Mouse (Mus musculus) heart, embryonic 13.5 days (tissue): ENCODE measurements around the gene Stxbp3. TPM values are rescaled to one million over a fixed set of nuclear protein-coding genes. Genes with fewer than 3 reads are reported as not detected.
A peak's percentile ranks its signal among the peaks of the same experiment; 100 is the strongest.
"Not testable (repeated sequence)": the region's sequence is repeated elsewhere in the genome, so short reads cannot be mapped to it uniquely, and the experiment has no call there.

Experiments
- ATAC-seq: fragments of 200-750 bp; cut with Nextera tagmentation; 2 replicates; pipeline ENCODE4 v1.8.0; 2017; ENCODE audit warnings: moderate TSS enrichment; ENCODE audit not compliant: insufficient number of reproducible peaks, low FRiP score, low TSS enrichment; ENCODE audit errors: extremely low read depth
- H3K27ac ChIP-seq: fragments of 300-500 bp; sonication (generic); replicated peaks from 2 replicates; pipeline ENCODE4 v1.5.1; 2015; ENCODE audit warnings: moderate library complexity, mild to moderate bottlenecking, inconsistent platforms
- H3K27me3 ChIP-seq: fragments of 300-500 bp; sonication (generic); replicated peaks from 2 replicates; pipeline ENCODE4 v1.6.1; 2015; ENCODE audit warnings: mild to moderate bottlenecking, inconsistent platforms
- H3K36me3 ChIP-seq: fragments of 300-500 bp; sonication (generic); 2 replicates; pipeline ENCODE4 v1.6.1; 2015; ENCODE audit warnings: mild to moderate bottlenecking, inconsistent platforms
- H3K4me1 ChIP-seq: fragments of 300-500 bp; sonication (generic); 2 replicates; pipeline ENCODE4 v1.6.1; 2015; ENCODE audit warnings: inconsistent platforms
- H3K4me2 ChIP-seq: fragments of 300-500 bp; sonication (generic); 2 replicates; pipeline ENCODE4 v1.6.1; 2015; ENCODE audit warnings: inconsistent platforms, mild to moderate bottlenecking, moderate library complexity
- H3K4me3 ChIP-seq: fragments of 300-500 bp; sonication (generic); 2 replicates; pipeline ENCODE4 v1.5.1; 2015; ENCODE audit warnings: moderate library complexity, mild to moderate bottlenecking, inconsistent platforms
- H3K9ac ChIP-seq: fragments of 300-500 bp; sonication (generic); 2 replicates; pipeline ENCODE4 v1.6.1; 2015; ENCODE audit warnings: inconsistent platforms, mild to moderate bottlenecking, moderate library complexity
- H3K9me3 ChIP-seq: fragments of 300-500 bp; sonication (generic); 2 replicates; pipeline ENCODE4 v1.6.1; 2016; ENCODE audit warnings: inconsistent platforms
- WGBS: fragments of 180-500 bp; shearing (Covaris S2); methylation state at CpG from one replicate; pipeline ENCODE4 v1.1.7; 2015; ENCODE audit warnings: mixed read lengths; 5-methylcytosine and 5-hydroxymethylcytosine counted together
- polyA plus RNA-seq: library from polyadenylated mRNA; unstranded; fragments of >200 nt; fragmentation: Nextera tagmentation; extraction: Ambion mirVana; gene quantifications from 2 replicates; pipeline ENCODE4 v1.2.1, GENCODE M21; 2015

The Stxbp3 gene
- polyA plus RNA-seq: 24.2 and 26.3 TPM in 2 replicates

DNA sequence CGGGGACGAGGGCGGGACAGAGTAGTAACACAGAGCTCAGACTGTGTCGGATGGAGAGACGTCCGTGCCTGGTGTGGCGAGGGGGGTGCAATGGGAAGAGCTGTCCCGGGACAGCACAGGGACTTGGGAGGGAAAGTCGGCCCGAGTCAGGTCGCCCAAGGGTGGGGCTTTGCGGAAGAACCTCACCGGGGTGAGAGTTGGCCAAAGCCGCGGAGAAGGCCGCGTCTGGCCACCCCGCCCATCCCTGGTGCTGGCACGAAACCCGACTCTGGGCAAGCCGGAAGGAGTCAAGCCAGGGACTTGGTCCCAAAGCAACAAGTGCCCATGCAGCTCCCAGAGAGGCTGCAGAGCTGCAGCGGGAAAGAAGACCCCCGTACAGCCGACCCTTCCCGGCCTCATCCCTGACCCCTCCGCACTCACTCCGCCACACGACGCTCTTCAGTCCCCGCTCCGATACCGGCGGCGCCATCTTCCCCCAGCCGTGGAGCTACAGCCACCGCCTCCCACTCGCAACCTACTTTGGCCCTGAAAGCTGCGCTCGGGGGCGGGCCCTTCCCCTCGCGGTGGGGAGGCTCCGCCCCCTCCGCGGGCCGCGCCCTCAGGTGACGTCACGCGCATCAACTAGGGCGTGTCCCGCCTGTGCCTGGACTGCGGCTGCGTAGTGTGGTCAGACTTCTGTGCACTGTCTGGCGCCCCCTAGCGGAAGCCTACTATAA is at the start of gene Stxbp3:
TSS of gene Stxbp3 (minus strand) at position 527 of the 716 bp plus-strand sequence.
- under 1% methylated on average over 56 of the region's 56 CpGs for WGBS
- peak within 1 kb of the TSS; percentile 89 for H3K4me3 ChIP-seq
- ATAC-seq: peak; percentile 99
- H3K9ac ChIP-seq: peak within 1 kb of the TSS; percentile 92
- no peaks in the 10 kb centered on the region for H3K9me3 ChIP-seq
- peak within 1 kb of the TSS; percentile 95 for H3K27ac ChIP-seq
- peak within 1 kb of the TSS; percentile 77 for H3K4me2 ChIP-seq
- H3K27me3 ChIP-seq: no peaks in the 10 kb centered on the region
- H3K4me1 ChIP-seq: peaks cover 27% of the 10 kb centered on the region
- peaks cover 12% of the 10 kb centered on the region for H3K36me3 ChIP-seq

DNA sequence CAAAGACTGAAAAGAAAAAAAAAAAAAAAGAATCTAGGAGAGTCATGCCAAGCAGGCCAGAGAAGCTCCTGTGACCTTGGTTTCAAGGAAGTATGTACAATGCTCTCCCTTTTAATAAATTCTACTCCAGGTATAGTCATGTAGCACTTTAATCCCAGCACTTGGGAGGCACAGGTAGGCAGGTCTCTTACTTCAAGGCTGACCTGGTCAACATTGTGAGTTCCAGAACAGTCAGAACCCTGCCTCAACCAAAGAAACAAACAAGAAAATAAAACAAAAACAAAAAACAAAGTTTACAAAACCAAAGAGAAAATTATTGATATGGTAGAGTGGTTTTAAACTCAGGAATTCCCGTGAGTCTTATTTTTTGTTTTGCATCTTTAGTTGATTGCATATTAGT is 49.6 kb upstream of the Stxbp3 start, which contains the start of gene Fndc7:
TSS of gene Fndc7 (minus strand) at position 101 of the 400 bp plus-strand sequence.
- no peak for ATAC-seq
- H3K27ac ChIP-seq: no peak within 1 kb of the TSS
- no peak within 1 kb of the TSS for H3K4me2 ChIP-seq
- H3K4me1 ChIP-seq: peaks cover 24% of the 10 kb centered on the region
- H3K27me3 ChIP-seq: no peaks in the 10 kb centered on the region
- H3K36me3 ChIP-seq: no peaks in the 10 kb centered on the region
- no peak within 1 kb of the TSS for H3K9ac ChIP-seq
- H3K4me3 ChIP-seq: no peak within 1 kb of the TSS
- H3K9me3 ChIP-seq: no peaks in the 10 kb centered on the region
- 95% methylated on average over 1 of the region's 1 CpGs for WGBS

DNA sequence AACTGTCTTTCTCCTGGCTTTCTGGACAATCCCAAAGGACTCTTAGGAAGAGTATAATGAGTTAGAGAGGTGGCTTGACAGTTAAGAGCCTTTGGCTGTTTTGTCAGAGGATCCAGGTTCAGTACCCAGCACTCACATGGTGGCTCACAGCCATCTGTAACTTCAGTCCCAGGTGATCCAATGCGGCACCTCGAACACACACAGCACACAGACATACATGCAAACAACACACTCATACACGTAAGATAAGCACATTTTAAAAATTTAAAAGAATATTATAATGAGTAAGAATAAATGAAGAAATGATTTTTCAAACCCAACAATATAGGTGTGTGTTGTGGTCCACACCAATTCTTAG is 47.3 kb upstream of the Stxbp3 start:
- no peaks in the 10 kb centered on the region for H3K9me3 ChIP-seq
- H3K27ac ChIP-seq: no peak overlapping the region
- 85% methylated on average over 3 of the region's 3 CpGs for WGBS
- ATAC-seq: no peak
- H3K9ac ChIP-seq: no peak overlapping the region
- H3K4me3 ChIP-seq: no peak overlapping the region
- no peaks in the 10 kb centered on the region for H3K36me3 ChIP-seq
- no peak overlapping the region for H3K4me2 ChIP-seq
- H3K4me1 ChIP-seq: peaks cover 36% of the 10 kb centered on the region
- H3K27me3 ChIP-seq: no peaks in the 10 kb centered on the region

DNA sequence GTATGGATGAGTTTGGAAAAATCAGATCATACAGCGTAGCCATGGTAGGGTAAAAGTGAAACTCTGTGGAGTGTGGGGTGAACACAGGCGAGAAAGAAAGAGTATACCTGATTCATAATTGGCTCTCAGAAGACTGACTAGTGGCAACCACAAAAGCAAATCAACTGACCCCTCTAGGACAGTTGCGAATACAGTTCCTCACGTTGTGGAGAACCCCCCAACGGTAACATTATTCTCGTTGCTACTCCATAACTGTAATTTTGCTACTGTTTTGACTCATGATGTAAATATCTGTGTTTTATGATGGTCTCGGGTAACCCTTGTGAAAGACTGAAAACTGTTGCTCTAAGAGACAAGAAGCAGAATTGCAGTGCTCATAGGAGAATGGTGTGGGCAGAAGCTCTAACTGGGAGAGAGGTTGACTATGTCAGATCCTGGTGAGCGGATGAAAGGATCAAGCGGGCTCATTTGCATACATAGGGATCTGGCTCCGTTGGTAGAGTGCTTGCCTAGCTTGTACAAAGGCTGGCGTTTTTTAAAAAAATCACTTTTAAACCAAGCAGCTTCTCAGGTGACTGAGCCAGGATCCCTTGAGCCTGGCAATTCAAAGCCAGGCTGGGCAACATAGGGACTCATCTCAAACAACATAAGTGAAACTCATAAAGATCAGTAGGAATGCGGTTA is 46.8 kb upstream of the Stxbp3 start:
- no peaks in the 10 kb centered on the region for H3K9me3 ChIP-seq
- 65% methylated on average over 12 of the region's 12 CpGs for WGBS
- H3K4me3 ChIP-seq: no peak overlapping the region
- H3K27ac ChIP-seq: peak overlapping the region; percentile 77
- no peak overlapping the region for H3K9ac ChIP-seq
- H3K4me2 ChIP-seq: no peak overlapping the region
- H3K27me3 ChIP-seq: no peaks in the 10 kb centered on the region
- peaks cover 38% of the 10 kb centered on the region for H3K4me1 ChIP-seq
- ATAC-seq: no peak
- H3K36me3 ChIP-seq: no peaks in the 10 kb centered on the region

DNA sequence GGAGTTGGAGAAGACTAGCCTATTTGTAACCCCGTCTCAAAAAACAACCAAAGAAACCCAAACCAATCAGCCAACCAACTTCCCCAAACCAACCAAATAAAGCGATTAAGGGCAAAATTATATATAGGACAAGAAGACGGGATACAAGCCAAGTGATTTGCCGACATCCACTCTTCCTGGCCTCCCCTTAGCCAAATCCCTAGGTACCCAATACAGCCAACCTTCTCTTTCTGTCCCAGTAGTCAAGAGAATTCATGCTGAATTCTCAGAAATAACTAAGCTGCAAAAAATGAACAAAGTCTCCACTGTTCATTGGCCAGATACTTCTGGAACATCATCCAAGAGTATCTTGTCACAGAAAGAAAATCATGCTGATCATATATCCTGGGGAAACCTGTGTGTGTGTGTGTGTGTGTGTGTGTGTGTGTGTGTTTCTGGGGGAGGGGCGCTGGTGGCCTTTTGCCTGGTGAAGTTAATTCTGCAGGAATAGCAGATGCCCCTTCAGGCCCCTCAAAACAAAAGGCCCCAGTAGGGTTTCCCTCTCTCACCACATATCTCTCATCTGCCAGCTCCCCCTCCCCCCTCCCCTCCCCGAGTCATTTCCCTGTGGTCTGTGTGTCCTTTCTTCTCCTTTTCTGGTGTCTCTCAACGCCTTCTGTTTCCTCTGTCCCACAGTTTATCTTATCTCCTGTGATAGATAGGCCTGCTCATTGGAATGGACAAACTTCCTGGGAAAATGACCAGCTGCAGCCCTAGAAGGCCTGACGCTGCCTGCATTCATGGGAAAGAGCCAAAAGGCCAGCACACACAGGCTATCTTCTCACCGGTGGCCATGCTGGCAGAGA is 45.6 kb upstream of the Stxbp3 start:
- H3K4me2 ChIP-seq: peak overlapping the region; percentile 31
- WGBS: 28% methylated on average over 9 of the region's 9 CpGs
- H3K4me1 ChIP-seq: peaks cover 49% of the 10 kb centered on the region
- H3K27ac ChIP-seq: peak overlapping the region; percentile 77
- peak overlapping the region; percentile 30; the same call in 1 of the 2 replicates for H3K9ac ChIP-seq
- no peaks in the 10 kb centered on the region for H3K36me3 ChIP-seq
- no peaks in the 10 kb centered on the region for H3K27me3 ChIP-seq
- H3K4me3 ChIP-seq: no peak overlapping the region
- ATAC-seq: peak; percentile 68
- H3K9me3 ChIP-seq: no peaks in the 10 kb centered on the region

DNA sequence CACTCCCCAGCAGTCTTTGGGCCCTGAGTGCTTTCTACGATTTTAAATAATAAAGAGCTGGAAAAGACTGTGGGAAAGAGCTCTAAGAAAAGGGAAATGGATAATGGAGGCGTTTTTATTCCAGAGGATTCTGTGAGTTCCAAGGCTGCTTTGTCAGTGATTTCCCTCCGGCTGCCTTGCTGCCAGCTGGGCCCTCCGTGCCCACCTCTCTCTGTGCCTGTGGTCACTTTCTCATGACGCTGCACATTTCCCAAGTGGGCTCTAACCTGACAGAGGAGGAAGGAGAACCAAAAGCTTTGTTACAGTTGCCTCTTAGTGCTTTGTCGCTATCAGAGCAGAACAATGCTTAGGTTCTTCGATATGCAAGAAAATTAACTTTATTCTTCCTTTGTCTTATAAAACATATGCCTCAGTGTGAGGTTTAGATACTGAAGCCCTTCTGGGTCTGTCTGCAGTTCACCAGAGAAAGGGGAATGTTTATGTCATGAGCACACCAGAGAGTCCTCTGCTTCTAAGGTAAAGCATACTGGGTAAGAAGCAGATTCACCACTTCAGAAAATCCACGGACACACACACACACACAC is 44.5 kb upstream of the Stxbp3 start:
- Histone ChIP-seq H3K27me3 (no peaks in the 10 kb centered on the region), H3K4me1 (peaks cover 60% of the 10 kb centered on the region), H3K4me3 (no peak overlapping the region), H3K27ac (peak overlapping the region; percentile 77), H3K9ac (no peak overlapping the region), H3K4me2 (no peak overlapping the region), H3K9me3 (no peaks in the 10 kb centered on the region), H3K36me3 (no peaks in the 10 kb centered on the region)
- ATAC-seq: no peak
- 61% methylated on average over 8 of the region's 8 CpGs for WGBS

DNA sequence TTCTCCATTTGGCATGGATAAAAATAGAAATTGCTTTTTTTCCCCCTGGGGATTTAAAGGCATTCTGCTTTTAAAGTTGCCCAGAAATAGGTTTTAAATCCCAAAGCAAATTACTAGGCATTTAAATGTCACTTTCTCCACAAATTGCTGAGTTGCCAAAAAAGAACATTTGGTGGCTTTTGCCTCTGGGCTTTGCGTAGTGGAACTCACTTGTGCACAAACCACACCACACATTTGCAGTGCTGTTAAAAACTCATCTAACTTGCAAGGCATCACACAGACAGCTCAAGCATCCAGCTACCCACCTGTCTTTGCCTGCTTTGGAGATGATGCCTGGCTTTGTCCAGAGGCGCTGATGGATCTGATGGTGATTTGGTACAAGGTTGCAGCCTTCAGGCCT is 42.7 kb upstream of the Stxbp3 start:
- Histone ChIP-seq H3K4me3 (no peak overlapping the region), H3K9me3 (no peaks in the 10 kb centered on the region), H3K27ac (no peak overlapping the region), H3K27me3 (no peaks in the 10 kb centered on the region), H3K4me2 (no peak overlapping the region), H3K4me1 (peaks cover 73% of the 10 kb centered on the region), H3K36me3 (no peaks in the 10 kb centered on the region), H3K9ac (no peak overlapping the region)
- no peak for ATAC-seq
- WGBS: 82% methylated on average over 2 of the region's 2 CpGs

DNA sequence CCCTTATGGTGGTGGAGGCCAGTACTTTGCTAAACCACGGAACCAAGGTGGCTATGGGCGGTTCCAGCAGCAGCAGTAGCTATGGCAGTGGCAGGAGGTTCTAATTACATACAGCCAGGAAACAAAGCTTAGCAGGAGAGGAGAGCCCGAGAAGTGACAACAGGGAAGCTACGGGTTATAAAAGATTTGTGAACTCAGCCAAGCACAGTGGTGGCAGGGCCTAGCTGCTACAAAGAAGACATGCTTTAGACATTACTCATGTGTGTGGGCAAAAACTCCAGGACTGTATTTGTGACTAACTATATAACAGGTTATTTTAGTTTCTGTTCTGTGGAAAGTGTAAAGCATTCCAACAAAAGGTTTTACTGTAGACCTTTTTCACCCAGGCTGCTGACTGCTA is 41.5 kb upstream of the Stxbp3 start:
- H3K27ac ChIP-seq: peak overlapping the region; percentile 83
- 32% methylated on average over 4 of the region's 4 CpGs for WGBS

DNA sequence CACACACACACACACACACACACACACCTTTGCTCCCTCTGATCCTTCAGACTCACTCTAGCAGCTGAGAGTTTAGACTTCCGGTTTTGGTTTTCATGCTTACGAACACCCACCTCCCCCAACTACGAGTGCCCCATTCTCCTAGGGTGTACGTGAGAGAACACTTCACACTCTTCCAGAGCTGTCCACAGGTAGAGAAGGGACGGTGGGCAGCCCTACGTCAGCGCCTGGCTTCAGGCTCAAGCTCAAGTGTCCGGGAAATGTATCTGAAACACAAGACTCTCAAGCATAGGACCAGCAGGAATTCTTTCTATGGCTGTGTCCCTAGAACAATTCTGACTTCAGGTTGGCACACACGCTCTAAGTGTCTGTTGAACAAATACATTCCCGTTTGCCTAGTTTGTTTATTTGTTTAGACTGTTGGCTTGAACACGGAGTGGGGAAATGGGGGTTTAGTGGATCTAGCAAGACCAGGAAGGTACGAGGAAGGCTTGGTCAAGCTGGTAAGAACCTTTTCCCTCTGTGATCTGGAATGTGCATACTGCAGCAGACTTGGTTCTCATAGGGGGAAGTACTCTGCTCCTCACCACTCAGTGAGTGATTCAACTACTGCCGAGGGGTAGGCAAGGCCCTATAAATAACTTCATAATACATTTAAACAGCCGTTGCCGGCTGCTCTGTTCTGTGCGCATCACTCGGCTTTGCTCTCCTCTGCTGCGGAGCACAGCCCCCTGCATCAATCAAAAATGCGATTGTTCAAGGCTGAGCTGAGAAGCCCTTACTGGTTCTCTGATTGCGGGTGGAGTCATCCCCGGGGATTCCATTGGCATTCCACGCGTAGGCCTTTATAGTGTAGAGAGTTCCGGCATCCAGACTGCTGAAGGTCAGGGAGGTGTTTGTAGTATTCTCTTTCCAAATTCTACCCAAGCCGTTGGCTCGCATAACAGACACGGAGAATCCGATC is 40.5 kb upstream of the Stxbp3 start:
- Histone ChIP-seq H3K4me2 (peak overlapping the region; percentile 51), H3K9ac (no peak overlapping the region), H3K27ac (peak overlapping the region; percentile 83), H3K27me3 (no peaks in the 10 kb centered on the region), H3K4me3 (0 out of 2 replicates have a peak overlapping the region, but pooled peaks have one; percentile 10), H3K4me1 (peaks cover 58% of the 10 kb centered on the region), H3K9me3 (no peaks in the 10 kb centered on the region), H3K36me3 (no peaks in the 10 kb centered on the region)
- ATAC-seq: no peak; the same call in 1 of the 2 replicates
- WGBS: 39% methylated on average over 28 of the region's 28 CpGs

More for the DNA sequence above, 41.5 kb upstream of the Stxbp3 start:
- not testable (repeated sequence) for H3K27me3 ChIP-seq, H3K4me2 ChIP-seq, H3K4me3 ChIP-seq, H3K9ac ChIP-seq, ATAC-seq, H3K9me3 ChIP-seq, H3K36me3 ChIP-seq
- H3K4me1 ChIP-seq: peaks cover 69% of the 10 kb centered on the region

DNA sequence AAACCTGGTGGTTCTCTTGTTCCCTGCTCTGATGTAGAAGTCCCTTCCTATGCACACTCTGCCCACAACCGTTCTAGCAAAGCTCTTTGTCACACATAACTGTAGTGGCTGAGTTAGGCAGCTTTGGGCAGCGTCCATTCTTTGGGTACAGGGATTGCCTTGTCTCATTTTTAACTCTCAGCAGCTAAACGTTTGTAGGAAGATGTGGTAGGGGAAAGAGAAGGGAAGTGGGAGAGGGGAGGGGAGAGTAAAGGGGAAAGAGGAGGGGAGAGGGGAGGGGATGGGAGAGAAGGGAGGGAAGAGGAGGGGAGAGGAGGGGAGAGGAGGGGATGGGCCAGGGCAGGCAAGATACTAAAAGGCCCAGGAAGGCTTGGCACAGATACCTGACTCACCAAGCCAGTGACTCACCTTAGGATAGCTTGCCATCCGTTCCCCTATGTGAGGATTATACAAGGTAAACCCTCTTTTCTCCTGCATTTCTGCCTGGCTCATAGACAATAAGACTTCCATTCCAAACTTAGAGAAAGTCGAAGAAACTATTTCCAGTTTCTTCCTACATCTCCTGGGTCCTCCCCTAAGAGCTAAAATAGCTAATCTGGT is 39.6 kb upstream of the Stxbp3 start:
- Histone ChIP-seq H3K27ac (peak overlapping the region; percentile 83), H3K4me1 (peaks cover 50% of the 10 kb centered on the region), H3K9ac (no peak overlapping the region), H3K4me3 (no peak overlapping the region), H3K27me3 (no peaks in the 10 kb centered on the region), H3K4me2 (no peak overlapping the region), H3K36me3 (no peaks in the 10 kb centered on the region), H3K9me3 (no peaks in the 10 kb centered on the region)
- ATAC-seq: no peak
- WGBS: 56% methylated on average over 5 of the region's 5 CpGs
